Mouse (Mus musculus) stomach, postnatal 0 days (tissue): ENCODE results near the gene Vgll2.

Source experiments
- CTCF ChIP-seq: IDR thresholded peaks from 2 replicates; pipeline ENCODE4 v1.5.1; 2016; ENCODE audit warnings: antibody characterized with exemption, low read depth, mild to moderate bottlenecking, moderate library complexity
- EP300 ChIP-seq: optimal IDR thresholded peaks from 2 replicates; pipeline ENCODE3; 2016; ENCODE audit warnings: antibody characterized with exemption

DNA sequence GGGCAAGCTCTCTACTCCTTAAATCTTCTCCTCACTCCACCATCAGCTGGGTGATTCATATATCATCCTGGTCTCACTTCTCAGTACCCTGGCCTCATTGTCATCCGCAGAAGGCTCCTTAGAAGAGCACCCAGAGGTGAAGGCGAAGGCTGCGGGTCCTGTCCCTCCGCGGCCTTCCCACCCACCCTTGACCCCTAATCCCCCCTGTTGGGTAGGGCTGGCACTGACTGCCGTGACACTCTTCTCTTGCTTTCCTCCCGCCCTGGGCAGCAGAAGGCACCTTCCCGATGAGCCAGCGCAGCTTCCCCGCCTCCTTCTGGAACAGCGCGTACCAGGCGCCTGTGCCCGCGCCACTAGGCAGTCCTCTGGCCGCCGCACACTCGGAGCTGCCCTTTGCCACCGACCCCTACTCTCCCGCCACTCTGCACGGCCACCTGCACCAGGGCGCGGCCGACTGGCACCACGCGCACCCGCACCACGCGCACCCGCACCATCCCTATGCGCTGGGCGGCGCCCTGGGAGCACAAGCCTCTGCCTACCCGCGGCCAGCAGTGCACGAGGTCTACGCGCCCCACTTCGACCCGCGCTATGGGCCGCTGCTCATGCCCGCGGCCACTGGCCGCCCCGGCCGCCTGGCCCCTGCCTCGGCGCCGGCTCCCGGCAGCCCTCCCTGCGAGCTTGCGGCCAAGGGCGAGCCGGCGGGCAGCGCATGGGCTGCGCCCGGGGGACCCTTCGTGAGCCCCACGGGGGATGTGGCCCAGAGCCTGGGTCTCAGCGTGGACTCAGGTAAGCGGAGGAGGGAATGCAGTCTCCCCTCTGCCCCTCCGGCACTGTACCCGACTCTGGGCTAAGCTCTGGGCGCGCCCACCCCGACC, 5.1 kb downstream of the Vgll2 start:
- TF ChIP-seq CTCF = no peak
- no peak for TF ChIP-seq EP300
